Mouse (Mus musculus): ENCODE results near the gene Natd1.
A peak's percentile ranks its signal among the peaks of the same experiment; 100 is the strongest.

Gene Natd1

GRCm38 (mm10) chr11:60931869-60932481 is 17.4 kb upstream of the Natd1 start, which contains the start of gene Map2k3:
Map2k3 (plus strand) TSS chr11:60932033.
- DNase-seq (ENCODE audit: low spot score in 2 of 2) = peak; percentile 92 to 96

DNA sequence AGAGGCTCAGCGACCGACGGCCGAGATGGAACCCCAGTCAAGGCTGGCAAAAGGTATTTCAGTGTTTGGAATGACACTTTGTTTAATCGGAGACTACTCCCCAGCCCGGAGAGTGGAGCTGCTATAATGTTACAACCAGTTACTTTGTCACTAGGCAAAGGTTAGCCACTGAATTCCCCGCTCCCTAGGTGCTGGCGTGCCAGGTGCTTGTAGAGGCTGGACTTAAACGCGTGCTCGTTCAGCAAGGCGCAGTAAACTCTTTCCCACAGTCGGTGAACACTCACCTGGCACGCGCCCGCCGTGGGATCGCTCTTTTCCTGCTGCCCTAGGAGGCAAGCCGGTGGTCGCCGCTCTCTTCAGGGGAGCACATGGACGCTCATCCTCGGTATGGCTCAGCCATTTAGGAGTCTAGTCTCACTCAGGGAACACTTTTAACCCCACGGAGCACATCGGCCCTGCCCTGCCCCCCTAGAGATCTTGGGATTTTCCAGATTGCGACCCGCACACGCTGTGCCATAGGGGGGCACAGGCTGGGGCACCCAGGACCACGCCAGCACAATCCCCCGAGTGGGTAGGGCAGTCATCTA is 16.8 kb upstream of the Natd1 start:
- DNase-seq (ENCODE audit: low spot score in 2 of 2) = no peak

DNA sequence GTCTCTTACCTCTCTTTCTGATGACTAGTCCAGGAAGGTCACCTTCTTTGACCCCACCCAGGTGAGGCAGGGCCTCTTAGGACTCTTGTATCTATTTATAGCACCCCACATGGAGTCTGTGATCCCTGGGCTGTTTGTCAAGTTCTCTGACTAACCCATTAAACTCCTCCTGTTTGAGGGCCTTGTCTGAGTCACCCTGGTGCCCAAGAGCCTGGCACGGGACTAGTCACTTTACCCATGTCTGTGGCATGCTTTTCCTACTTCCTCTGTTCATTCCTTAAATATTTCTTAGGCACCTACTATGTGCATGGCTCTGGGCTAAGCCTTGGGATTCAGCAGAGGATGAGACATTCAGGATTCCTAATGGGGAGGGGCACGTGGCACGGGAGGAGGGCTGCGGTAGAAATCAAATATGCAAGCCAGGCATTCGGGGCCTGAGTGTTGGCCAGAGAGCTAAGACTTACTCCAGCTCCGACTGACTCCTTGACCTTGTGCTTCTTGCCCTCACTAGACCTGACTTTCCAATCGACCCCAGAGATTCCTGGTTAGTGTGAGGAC is 16.3 kb upstream of the Natd1 start:
- no peak for DNase-seq (ENCODE audit: low spot score in 2 of 2)

GRCm38 (mm10) chr11:60927264-60927663 is 12.7 kb upstream of the Natd1 start:
- DNase-seq (ENCODE audit: low spot score in 2 of 2) = peak; percentile 85 to 93

GRCm38 (mm10) chr11:60924981-60925380 is 10.4 kb upstream of the Natd1 start:
- DNase-seq (ENCODE audit: low spot score in 2 of 2) = no peak

DNA sequence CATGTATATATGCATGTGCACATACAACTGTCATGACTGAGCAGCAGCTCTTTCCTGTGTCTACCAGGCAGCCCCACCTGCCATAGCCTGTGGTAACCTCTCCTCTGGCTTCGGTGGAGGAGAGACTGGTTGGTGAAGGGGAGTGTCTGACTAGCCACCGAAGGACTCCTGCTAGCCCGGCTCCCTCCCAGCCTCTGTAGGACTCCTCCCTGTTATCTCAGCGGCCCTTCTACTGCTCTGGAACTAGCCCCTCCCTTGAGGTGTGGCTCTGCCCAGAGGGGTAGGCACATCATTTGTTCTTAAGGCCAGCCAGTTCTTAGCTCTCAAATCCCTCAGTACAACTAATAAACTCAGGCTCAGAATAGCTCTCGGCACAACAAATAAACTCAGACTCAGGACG is 9.9 kb upstream of the Natd1 start:
- no peak for DNase-seq (ENCODE audit: low spot score in 2 of 2)

DNA sequence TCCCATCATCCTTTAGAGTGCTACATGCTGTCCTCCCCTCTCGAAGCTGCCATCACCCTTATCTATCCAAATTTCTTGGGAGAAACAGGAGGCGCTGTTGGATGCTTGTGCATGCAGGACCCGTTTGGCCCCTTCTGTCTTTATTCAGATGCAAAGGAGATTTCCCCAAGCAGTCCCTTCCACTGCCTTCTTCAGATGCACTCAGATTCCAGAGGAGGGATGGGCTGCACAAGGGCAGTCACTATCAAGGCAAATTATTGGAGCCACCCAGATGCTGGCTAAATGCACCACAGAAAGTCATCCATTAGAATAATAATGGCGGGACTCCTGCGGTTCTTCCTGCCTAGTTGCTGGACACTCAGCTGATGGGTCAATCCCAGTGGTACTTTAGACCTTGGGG is 8.4 kb upstream of the Natd1 start:
- DNase-seq (ENCODE audit: low spot score in 2 of 2) = no peak

DNA sequence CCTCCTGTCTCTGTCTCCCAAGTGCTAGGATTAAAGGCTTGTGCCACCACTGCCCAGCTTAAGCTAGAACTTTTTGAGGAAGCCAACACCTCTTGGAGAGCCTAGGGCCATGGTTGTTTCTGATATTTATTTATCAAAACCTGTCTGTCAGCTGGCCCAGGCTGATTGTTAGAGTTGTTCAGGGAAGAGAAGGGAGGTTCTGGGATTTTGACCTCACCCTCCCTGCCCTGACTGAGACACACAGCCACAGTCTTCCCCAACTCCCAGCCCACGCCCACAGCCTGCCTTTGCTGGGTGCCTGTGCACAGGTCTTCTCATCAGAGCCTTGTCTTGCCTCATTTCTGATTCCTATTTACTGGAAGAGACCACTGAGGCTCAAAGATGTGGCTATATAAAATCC is 7.6 kb upstream of the Natd1 start:
- no peak for DNase-seq (ENCODE audit: low spot score in 2 of 2)

DNA sequence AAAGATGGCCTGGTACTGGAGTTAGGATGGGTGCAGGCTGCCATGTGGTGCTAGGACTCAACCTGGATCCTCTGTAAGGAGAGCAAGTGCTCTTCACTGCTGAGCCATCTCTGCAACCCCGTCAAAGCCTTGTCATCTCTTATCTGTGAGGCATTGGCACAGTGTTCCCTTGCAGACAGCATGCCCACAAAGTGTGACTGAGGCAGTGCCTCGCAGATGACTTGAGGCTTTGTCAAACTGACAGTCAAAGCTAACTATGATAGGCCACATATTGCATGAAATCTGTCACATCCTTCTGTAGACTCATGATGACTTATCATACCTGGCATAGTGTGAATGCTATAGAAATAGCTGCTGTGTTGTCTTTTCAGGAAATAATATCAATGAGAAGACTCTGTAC is 5.5 kb upstream of the Natd1 start:
- no peak for DNase-seq (ENCODE audit: low spot score in 2 of 2)

DNA sequence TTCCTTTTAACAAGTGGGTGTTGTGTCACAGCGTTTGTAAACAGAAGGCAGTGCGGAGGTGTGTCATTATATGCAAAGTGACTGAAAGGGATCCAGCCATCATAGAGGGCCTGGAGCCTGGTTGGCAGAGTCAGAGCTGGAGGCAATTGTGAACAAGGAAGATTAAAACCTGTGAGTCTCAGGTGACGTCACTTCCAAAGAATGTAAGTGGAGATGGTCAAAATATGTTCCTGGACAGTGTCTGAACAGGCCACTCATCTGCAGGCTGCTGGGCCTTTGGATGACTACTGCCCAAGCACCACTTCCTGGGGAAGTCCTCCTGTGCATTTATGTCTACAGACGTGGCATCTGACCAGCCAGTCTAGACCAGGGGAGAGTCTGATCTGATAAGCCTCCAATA is 651 bp upstream of the Natd1 start:
- DNase-seq (ENCODE audit: low spot score in 2 of 2) = no peak

DNA sequence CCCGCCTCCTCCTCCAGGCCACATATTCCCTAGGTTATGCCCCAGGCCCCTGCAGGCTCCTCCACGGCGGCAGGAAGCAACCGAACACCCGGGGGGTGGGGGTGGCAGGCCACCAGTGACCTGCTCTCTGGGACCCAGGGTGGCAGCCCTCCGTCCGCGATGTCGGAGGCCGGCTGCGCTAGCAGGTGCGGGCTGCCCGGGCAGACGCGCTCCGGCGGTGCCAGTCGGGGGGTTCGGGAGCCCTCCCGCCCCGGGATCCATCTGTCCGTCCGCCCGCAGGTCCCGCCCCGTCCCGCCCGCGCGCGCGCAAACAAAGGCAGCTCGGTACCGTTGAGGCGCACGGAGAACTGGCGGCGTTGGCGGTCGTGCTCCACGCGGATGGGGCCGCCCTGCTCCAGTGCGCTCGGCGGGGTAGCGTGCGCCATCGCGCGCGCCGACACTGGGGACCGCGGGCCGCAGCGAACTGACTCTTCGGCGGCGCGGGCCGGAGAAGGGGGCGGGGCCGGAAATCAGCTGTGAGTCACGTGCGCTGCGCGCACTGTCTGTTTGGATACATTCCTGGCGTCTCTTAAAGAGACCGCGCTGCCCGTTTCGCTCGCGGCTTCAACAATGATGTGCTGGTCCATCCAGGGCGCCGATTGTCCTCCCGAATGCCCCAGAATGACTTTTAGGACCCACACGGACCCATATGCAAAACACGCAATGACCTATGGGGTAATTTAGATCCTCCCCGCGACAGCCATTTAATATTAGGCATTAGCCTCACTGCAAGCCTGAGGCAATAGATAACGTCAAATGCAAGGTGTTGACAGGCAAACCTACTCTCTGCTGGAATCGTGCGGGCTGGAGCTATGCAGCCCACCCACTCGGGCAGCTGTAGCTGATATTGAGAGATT is 1.0 kb downstream of the Natd1 start:
- DNase-seq (ENCODE audit: low spot score in 2 of 2) = peak; percentile 89 to 91

DNA sequence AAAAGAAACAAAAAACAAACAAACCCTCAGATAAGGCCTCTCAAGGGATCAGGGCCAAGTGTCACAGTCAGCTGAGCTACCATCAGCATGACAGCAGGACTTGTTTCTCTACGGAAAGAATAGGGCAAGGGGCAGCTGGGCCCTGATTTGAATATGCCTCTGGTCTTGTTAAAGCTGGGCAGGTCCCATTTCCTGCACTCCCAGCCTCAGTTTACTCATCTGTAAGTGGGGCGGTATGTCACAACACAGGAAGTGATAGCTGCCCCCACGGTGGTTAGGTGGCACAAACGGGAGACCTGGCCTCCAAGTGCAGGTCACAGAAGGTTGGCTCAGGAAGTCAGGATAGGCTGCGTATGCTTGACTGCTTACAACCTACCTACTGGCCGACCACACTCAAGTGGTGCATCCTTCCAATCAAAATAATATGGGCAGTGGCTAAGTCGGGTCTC is 2.0 kb downstream of the Natd1 start:
- DNase-seq (ENCODE audit: low spot score in 2 of 2) = no peak

- no peak for DNase-seq (ENCODE audit: low spot score in 2 of 2)
These were observed 4.9 kb downstream of the Natd1 start for GRCm38 (mm10) chr11:60909626-60910025.

DNA sequence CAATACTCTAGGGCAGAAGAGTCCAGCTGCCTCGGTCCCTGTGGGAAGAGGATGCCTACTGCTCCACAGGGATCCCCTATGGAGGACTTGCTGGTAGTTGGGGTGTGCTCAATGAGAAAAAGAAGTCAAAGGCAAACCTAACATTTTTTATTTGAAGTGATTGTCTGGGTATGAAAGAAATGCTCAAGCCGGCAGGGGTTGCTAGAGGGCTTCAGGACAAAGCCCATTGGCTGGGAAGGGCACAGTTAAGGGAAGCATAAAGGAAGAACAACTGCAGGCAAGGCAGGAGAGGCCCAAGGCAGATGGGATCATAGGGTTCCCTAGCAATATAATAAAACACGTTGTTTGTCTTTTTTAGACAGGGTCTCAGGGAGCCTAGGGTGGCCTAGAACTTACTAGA is 6.5 kb downstream of the Natd1 start:
- no peak for DNase-seq (ENCODE audit: low spot score in 2 of 2)

DNA sequence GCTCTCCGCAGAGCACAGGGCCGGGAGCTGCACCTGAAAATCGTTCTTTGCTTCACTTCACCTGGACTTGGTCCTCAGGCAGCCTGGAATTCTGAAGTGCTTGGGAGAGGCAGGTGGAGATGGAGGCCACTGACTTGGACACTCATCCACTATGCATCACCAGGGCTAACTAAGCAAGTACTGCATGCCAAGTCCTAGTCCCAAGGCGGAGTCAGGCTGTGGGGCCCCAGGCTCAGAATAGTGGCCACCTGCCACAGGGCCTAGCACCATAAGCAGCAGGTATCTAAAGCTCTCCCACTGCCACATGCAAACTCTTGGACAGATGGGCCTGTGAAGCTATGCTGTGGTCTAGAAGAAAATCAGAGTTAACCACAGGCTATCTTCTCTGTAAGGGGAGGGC is 8.1 kb downstream of the Natd1 start:
- DNase-seq (ENCODE audit: low spot score in 2 of 2) = no peak

DNA sequence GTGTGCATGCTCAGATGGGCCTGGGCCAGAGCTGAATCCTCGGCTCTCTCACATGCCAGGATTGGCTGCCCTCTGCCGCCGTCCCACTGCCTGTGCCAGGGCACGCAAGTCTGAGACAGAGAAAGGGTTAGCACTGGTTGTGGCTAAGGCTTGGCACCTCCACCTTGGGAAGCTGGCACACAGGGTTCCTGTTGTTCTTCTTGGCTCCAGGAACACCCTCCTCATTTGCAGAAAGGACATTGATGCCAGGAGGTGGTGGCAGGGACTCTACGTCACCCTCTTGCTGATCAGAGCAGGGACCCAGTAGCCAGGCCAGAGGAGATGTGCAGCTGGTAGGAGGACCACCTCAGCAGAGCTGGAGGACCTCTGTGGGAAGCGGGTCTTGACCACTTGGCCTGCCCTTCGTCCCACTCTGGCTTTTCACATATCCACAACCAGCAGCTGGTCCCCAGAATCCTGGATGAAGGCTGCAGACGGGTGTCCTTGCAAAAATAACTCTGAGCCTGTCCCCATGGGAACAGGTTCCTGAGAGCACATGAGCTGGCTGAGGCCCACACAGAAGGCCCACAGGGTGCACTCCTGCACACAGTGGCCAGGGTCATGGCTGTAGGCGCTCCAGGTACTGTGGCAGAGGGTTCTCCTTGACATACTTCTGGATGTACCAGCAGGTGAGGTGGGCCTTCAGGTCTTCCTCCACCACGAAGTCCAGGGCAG is 9.0 kb downstream of the Natd1 start:
- DNase-seq (ENCODE audit: low spot score in 2 of 2) = no peak

GRCm38 (mm10) chr11:60903661-60904061 is 10.9 kb downstream of the Natd1 start:
- DNase-seq (ENCODE audit: low spot score in 2 of 2) = no peak

- no peak for DNase-seq (ENCODE audit: low spot score in 2 of 2)
These were observed 12.1 kb downstream of the Natd1 start for GRCm38 (mm10) chr11:60902486-60902885.

- no peak for DNase-seq (ENCODE audit: low spot score in 2 of 2)
These were observed 12.5 kb downstream of the Natd1 start for GRCm38 (mm10) chr11:60902001-60902400.

- DNase-seq (ENCODE audit: low spot score in 2 of 2) = no peak
These were observed 18.6 kb downstream of the Natd1 start for GRCm38 (mm10) chr11:60895915-60896314.

DNA sequence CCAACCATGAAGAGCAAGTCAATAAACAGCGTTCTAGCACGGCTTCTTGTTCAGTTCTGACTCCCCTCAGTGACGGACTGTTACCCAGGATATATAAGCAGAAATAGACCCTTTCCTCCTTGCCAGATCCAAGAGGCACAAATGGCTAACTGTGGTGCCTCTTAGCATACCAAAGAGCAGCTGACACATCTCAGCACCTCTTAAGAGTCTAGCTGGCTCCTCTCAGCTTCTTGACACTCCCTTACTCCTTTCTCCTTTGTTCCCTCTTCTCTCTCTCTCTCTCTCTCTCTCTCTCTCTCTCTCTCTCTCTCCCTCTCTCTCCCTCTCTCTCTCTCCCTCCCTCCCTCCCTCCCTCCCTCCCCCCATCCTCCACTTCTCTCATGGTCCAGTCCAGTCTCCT is 23.8 kb downstream of the Natd1 start:
- no peak for DNase-seq (ENCODE audit: low spot score in 2 of 2)

- no peak for DNase-seq (ENCODE audit: low spot score in 2 of 2)
These were observed 24.3 kb downstream of the Natd1 start for GRCm38 (mm10) chr11:60890286-60890685.
